Mouse (Mus musculus): ENCODE measurements around the gene Klhl8. TPM values are rescaled to one million over a fixed set of nuclear protein-coding genes. Genes with fewer than 3 reads are reported as not detected.

Gene Klhl8
- polyA plus RNA-seq, 1 experiment = 0.84 TPM

- H3K4me3 ChIP-seq (ENCODE audit: low read depth, low read length) = no peak overlapping the region
- H3K4me1 ChIP-seq (ENCODE audit: control insufficient read depth, insufficient read depth, insufficient read length, low read length) = no peaks in the 10 kb centered on the region
- H3K36me3 ChIP-seq (ENCODE audit: control insufficient read depth, insufficient read depth, low read length) = peaks cover 77% of the 10 kb centered on the region
- H3K27ac ChIP-seq (ENCODE audit: insufficient read depth, low read depth, low read length) = no peak overlapping the region
- H3K27me3 ChIP-seq (ENCODE audit: control insufficient read depth, insufficient read depth, low read length) = no peaks in the 10 kb centered on the region
- TF ChIP-seq POLR2A (IDR thresholded peaks at IDR 0.05; ENCODE audit: low read depth, low read length) (no peak), CTCF (IDR thresholded peaks at IDR 0.05; ENCODE audit: extremely low read depth, insufficient read length, insufficient replicate concordance, low read depth, low read length) (no peak)
- WGBS = 94% methylated on average over 1 of the region's 1 CpGs
Observed at GRCm38 (mm10) chr5:103830886-103831285, 80.2 kb downstream of the Klhl8 start.

GRCm38 (mm10) chr5:103829158-103829557, 81.9 kb downstream of the Klhl8 start:
- Histone ChIP-seq H3K4me3 (ENCODE audit: low read depth, low read length) (no peak overlapping the region), H3K27ac (ENCODE audit: insufficient read depth, low read depth, low read length) (no peak overlapping the region), H3K36me3 (ENCODE audit: control insufficient read depth, insufficient read depth, low read length) (peaks cover 66% of the 10 kb centered on the region), H3K27me3 (ENCODE audit: control insufficient read depth, insufficient read depth, low read length) (no peaks in the 10 kb centered on the region), H3K4me1 (ENCODE audit: control insufficient read depth, insufficient read depth, insufficient read length, low read length) (no peaks in the 10 kb centered on the region)
- 94% methylated on average over 12 of the region's 12 CpGs for WGBS
- TF ChIP-seq POLR2A (IDR thresholded peaks at IDR 0.05; ENCODE audit: low read depth, low read length) (no peak), CTCF (IDR thresholded peaks at IDR 0.05; ENCODE audit: extremely low read depth, insufficient read length, insufficient replicate concordance, low read depth, low read length) (no peak)

- 77% methylated on average over 8 of the region's 8 CpGs for WGBS
- Histone ChIP-seq H3K36me3 (ENCODE audit: control insufficient read depth, insufficient read depth, low read length) (peaks cover 62% of the 10 kb centered on the region), H3K4me1 (ENCODE audit: control insufficient read depth, insufficient read depth, insufficient read length, low read length) (no peaks in the 10 kb centered on the region), H3K27ac (ENCODE audit: insufficient read depth, low read depth, low read length) (no peak overlapping the region), H3K27me3 (ENCODE audit: control insufficient read depth, insufficient read depth, low read length) (no peaks in the 10 kb centered on the region), H3K4me3 (ENCODE audit: low read depth, low read length) (no peak overlapping the region)
- TF ChIP-seq POLR2A (IDR thresholded peaks at IDR 0.05; ENCODE audit: low read depth, low read length) (no peak), CTCF (IDR thresholded peaks at IDR 0.05; ENCODE audit: extremely low read depth, insufficient read length, insufficient replicate concordance, low read depth, low read length) (no peak)
Observed at GRCm38 (mm10) chr5:103828729-103829128, 82.3 kb downstream of the Klhl8 start.

- peaks cover 60% of the 10 kb centered on the region for H3K36me3 ChIP-seq (ENCODE audit: control insufficient read depth, insufficient read depth, low read length)
- TF ChIP-seq CTCF (IDR thresholded peaks at IDR 0.05; ENCODE audit: extremely low read depth, insufficient read length, insufficient replicate concordance, low read depth, low read length) (no peak), POLR2A (IDR thresholded peaks at IDR 0.05; ENCODE audit: low read depth, low read length) (no peak)
- H3K4me3 ChIP-seq (ENCODE audit: low read depth, low read length) = no peak overlapping the region
- no peaks in the 10 kb centered on the region for H3K4me1 ChIP-seq (ENCODE audit: control insufficient read depth, insufficient read depth, insufficient read length, low read length)
- no peak overlapping the region for H3K27ac ChIP-seq (ENCODE audit: insufficient read depth, low read depth, low read length)
- no peaks in the 10 kb centered on the region for H3K27me3 ChIP-seq (ENCODE audit: control insufficient read depth, insufficient read depth, low read length)
- WGBS = 94% methylated on average over 21 of the region's 21 CpGs
Observed at GRCm38 (mm10) chr5:103828304-103828703, 82.8 kb downstream of the Klhl8 start.

- WGBS = 84% methylated on average over 5 of the region's 5 CpGs
- TF ChIP-seq CTCF (IDR thresholded peaks at IDR 0.05; ENCODE audit: extremely low read depth, insufficient read length, insufficient replicate concordance, low read depth, low read length) (no peak), POLR2A (IDR thresholded peaks at IDR 0.05; ENCODE audit: low read depth, low read length) (no peak)
- Histone ChIP-seq H3K27me3 (ENCODE audit: control insufficient read depth, insufficient read depth, low read length) (no peaks in the 10 kb centered on the region), H3K4me1 (ENCODE audit: control insufficient read depth, insufficient read depth, insufficient read length, low read length) (peaks cover 14% of the 10 kb centered on the region), H3K27ac (ENCODE audit: insufficient read depth, low read depth, low read length) (no peak overlapping the region), H3K4me3 (ENCODE audit: low read depth, low read length) (no peak overlapping the region), H3K36me3 (ENCODE audit: control insufficient read depth, insufficient read depth, low read length) (peaks cover 30% of the 10 kb centered on the region)
Observed at GRCm38 (mm10) chr5:103822949-103823348, 88.1 kb downstream of the Klhl8 start.

- H3K36me3 ChIP-seq (ENCODE audit: control insufficient read depth, insufficient read depth, low read length) = peaks cover 23% of the 10 kb centered on the region
- no peak overlapping the region for H3K4me3 ChIP-seq (ENCODE audit: low read depth, low read length)
- peak overlapping the region; percentile 35 for H3K27ac ChIP-seq (ENCODE audit: insufficient read depth, low read depth, low read length)
- no peaks in the 10 kb centered on the region for H3K27me3 ChIP-seq (ENCODE audit: control insufficient read depth, insufficient read depth, low read length)
- TF ChIP-seq CTCF (IDR thresholded peaks at IDR 0.05; ENCODE audit: extremely low read depth, insufficient read length, insufficient replicate concordance, low read depth, low read length) = no peak
- H3K4me1 ChIP-seq (ENCODE audit: control insufficient read depth, insufficient read depth, insufficient read length, low read length) = peaks cover 15% of the 10 kb centered on the region
- WGBS = 32% methylated on average over 13 of the region's 13 CpGs
Observed at GRCm38 (mm10) chr5:103821500-103822298, 89.4 kb downstream of the Klhl8 start.

- peaks cover 19% of the 10 kb centered on the region for H3K36me3 ChIP-seq (ENCODE audit: control insufficient read depth, insufficient read depth, low read length)
- H3K27ac ChIP-seq (ENCODE audit: insufficient read depth, low read depth, low read length) = peak overlapping the region; percentile 35
- 26% methylated on average over 9 of the region's 9 CpGs for WGBS
- no peaks in the 10 kb centered on the region for H3K27me3 ChIP-seq (ENCODE audit: control insufficient read depth, insufficient read depth, low read length)
- no peak overlapping the region for H3K4me3 ChIP-seq (ENCODE audit: low read depth, low read length)
- H3K4me1 ChIP-seq (ENCODE audit: control insufficient read depth, insufficient read depth, insufficient read length, low read length) = peaks cover 15% of the 10 kb centered on the region
- no peak for TF ChIP-seq POLR2A (IDR thresholded peaks at IDR 0.05; ENCODE audit: low read depth, low read length)
- TF ChIP-seq CTCF (IDR thresholded peaks at IDR 0.05; ENCODE audit: extremely low read depth, insufficient read length, insufficient replicate concordance, low read depth, low read length) = no peak
Observed at GRCm38 (mm10) chr5:103821062-103821461, 90.0 kb downstream of the Klhl8 start.

All from small intestine, adult 2 months (tissue).